Mouse (Mus musculus) heart, adult 11 months (tissue): Measurements from ENCODE around the gene S1pr1.
A peak's percentile ranks its signal among the peaks of the same experiment; 100 is the strongest.

Experiments used
- DNase-seq: peaks from one replicate; pipeline ENCODE4 v3.0.0; 2022

S1pr1 gene

DNA sequence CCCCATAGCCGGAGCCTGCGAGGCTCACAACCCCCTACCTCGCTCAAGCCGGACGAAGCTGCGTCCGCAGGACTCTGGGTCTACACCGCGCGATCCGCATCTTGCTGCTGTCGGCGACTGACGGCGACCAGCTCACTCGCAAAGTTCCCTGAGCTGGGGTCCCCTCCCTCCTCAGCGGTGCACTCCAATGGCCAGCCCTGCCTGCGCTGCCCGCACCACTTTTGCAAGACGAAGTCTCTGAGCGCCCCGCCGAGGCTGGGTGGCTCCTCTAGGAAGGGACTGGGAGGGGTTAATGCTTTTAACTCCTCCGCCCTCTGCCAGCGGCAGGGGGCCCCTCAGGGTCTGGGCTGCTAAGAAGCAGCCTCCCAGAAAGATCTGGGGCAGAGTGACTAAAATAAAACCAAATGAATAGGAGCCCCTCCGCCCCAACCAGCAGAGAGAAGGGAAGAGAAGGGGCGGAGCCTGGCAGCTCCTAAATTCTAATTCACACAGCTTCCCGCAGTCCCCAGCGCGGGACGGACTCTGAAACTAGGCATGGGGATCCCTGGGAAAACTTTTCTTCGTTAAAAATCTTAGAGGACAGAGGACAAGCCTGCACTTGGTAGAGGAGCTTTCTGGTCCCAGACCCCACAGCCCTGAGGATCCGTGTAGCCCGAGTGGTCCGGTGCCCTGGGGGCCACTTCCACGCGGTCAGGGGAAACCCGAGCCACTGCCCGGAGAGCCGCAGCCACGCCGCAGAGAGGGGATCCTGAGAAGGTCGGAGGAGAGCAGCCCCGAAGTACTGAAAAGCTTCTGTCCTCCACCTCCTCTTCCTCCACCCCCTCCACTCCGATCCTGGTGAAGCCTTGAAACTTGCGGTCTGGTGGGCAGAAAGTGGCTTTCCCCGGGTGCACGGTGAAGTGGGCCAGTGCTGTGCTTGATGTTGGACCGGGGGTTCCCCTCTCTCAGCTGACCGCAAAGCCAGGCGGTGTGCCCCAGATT is at the start of gene S1pr1:
Gene S1pr1, minus strand, starts transcription at position 402 of the 981 bp plus-strand sequence.
- peak; percentile 99 for DNase-seq

DNA sequence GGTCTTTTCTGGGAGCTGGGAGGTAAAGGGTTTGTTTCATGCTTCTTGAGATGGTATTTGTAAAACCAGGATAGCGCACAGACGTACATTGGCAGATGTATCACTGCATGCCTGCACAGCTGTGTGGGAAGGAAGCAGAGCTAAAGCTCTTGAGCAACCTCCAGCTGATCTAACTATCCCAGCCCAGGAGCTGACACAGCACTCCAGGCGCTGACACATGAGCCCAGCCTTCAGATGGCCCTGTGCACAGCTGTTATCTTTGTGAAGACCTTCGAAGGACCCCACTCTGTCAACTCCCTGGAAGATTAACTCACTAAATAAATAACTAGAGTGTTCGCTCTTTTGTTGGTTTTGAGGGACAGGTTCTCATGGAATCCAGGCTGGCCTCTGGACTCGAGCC is 48.4 kb upstream of the S1pr1 start:
- DNase-seq = peak; percentile 97

DNA sequence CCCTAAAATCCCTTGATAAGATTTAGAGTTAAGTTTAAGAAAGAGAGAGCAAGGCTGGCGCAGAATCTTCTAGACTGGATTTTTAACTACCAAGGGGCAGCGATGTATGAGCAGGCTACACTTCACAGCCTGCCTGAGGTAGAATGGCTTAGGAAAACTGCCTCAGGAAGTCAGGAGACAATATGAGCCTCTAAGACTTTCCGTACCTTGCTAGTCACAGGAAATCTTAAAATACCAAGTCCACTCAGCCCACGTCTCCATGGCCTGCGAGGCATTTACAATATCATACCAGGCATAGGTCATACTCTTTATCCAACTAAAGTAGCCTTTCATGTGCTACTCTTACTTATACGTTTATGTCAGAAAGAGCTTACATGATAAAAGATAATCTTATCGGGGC is 48.0 kb upstream of the S1pr1 start:
- DNase-seq = peak; percentile 92

DNA sequence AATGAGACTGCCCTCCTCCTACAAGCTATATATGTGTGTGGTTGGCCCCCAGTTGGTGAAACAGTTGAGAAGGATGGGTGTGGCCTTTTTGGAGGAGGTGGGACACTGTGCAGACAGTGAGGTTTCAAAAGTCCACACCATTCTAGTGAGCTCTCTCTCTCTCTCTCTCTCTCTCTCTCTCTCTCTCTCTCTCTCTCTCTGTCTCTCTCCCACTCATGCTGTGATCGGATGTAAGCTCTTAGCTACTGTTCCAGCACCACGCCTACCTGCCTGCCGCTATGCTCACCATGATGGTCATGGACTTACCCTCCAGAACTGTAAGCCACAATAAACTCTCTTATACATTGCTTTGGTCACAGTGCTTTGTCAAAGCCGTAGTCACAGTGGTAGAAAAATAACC is 44.8 kb upstream of the S1pr1 start:
- DNase-seq = peak; percentile 64

DNA sequence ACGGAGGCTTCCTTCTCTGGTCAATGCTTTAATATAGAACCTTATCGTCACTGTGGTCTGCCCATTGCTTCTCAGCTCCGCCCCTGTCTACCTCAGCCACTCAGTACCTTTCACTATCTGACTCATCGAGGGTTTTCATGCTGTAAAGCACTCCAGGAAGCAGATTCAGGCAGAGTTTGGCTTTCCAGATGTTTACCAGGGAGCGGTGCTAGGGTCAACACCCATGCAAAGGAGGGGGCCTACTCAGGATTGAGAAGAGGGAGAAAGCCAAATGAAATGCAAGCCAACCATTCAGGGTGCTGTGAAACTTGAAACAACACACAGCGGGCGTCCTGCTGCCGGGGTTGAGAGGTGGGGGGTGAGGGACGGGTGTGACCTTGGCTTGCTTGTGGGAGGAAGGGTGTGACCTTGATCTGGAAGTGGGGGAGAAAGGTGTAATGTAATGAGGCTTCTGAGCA is 43.6 kb upstream of the S1pr1 start:
- peak; percentile 98 for DNase-seq

- DNase-seq = peak; percentile 63
Measured at GRCm38 (mm10) chr3:115754466-115754865, 39.6 kb upstream of the S1pr1 start.

GRCm38 (mm10) chr3:115750369-115750768 is 35.5 kb upstream of the S1pr1 start:
- no peak for DNase-seq

GRCm38 (mm10) chr3:115748289-115748989 is 33.6 kb upstream of the S1pr1 start:
- DNase-seq = no peak

DNA sequence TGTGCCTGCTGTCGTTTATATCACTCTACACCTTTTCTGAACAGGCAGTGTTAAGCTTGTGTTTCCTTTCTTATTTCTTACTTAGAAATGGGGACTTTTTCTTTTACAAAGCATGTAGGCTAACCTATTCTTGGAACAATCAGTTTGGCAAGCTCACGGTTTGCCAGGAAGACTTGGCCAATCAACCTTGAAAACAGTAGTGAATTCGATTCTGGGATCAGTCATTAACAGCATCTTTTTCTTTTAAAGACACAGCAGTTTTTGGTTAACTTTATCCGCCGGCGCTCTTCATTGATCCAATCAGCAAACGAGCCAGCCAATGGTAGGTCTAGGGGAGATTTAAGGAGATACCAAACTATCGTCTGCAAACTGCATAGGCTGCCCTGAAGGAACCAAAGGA is 31.6 kb upstream of the S1pr1 start:
- no peak for DNase-seq

DNA sequence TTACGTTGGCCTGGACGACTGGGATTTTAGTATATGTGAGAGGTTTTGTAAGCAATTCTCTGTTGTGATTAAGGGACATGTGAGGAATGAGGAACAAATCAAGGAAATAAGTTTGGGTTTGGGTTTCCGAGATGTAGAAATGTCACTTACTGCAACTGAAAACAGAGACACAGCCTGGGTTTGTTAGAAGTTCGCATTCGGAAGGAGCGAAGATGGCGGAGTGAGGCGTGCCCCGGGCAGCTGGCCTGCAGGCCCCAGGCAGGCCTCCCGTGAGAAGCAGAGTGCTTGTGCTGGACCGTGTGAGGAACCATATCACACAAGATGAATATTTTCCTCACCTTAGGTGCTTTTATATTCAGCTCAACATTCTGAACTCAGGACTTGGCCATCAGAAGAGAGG is 30.2 kb upstream of the S1pr1 start:
- no peak for DNase-seq

DNA sequence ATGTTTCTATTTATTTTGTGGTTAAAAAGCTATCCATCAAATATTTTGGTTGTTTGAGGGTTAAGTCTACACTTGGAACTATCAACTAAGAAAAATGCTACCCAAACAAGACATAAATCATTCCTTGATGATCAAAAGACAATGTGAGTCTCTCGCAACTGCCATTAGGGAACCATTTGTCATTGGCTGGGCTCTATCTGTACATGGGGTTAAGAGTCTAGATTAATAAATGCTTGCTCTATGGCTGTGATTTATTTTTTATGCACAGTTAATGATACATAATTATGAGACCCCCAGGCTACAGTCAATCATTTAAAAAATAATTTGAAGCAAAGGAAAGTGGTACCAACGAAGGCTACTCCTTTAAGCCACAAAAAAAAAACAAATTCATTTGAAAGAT is 23.7 kb upstream of the S1pr1 start:
- no peak for DNase-seq

DNA sequence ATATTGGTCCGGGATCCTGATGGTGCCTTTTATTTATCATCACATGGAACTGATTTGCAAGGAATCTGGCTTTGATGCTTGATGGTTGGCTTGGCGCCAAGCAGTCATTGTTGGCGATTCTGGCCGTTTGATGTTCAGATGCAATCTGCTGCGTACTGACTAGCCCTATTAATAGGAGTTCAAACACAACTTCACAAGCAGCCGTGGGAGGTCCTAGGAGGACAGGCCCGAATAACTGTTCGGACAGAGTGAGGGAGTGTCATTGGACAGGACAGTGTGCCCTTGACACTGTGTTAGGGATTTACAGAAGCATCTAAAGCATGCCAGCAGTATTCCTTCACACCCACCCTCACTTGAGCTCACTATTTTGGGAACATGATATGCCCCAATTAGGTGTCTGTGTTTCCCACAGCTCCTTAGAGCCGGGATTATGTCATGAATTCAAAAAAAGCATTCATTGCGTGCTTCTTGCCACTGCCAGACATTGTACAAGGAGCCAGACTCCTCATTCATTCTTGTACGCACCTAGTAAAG is 23.0 kb upstream of the S1pr1 start:
- peak; percentile 88 for DNase-seq

- no peak for DNase-seq
Measured at GRCm38 (mm10) chr3:115735540-115735939, 20.7 kb upstream of the S1pr1 start.

DNA sequence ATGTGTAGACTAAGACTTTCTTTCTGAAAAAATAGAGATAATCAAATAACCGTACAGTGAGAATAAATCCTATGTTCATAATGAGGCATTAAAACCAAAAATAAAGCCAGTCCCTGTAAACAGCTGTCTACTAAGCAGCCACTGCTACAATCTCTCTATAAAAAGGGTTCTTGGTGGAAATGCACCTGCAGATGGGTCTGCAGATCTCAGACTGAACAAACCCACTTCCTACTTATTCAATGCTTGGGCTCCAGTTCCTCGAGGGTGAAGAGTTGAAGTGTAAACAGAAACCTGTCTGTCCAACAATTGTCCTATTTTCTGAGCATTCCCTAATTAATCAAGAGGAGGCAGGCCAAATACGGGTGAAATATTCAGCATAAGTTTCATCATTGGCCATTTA is 20.0 kb upstream of the S1pr1 start:
- no peak for DNase-seq

GRCm38 (mm10) chr3:115730336-115730735 is 15.5 kb upstream of the S1pr1 start:
- DNase-seq = peak; percentile 74

DNA sequence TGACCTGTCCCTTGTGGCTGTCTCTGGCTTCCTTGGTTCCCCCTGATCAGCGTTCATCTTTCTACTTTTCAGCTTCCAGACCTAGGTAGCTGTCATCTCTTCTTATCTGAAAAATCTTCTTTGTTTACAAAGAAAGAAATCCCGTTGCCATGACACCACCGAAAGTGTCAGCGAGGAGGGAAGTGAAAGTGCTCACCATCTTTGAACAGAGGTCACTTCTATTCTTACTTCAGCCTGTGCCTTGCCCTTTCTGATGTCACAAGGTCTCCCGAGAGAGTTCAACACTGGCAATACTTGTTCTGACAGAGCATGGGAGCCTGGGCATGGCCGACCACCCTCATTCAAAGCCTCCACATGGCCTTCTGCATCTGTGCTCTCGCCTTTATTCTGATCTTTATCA is 14.3 kb upstream of the S1pr1 start:
- DNase-seq = peak; percentile 90

DNA sequence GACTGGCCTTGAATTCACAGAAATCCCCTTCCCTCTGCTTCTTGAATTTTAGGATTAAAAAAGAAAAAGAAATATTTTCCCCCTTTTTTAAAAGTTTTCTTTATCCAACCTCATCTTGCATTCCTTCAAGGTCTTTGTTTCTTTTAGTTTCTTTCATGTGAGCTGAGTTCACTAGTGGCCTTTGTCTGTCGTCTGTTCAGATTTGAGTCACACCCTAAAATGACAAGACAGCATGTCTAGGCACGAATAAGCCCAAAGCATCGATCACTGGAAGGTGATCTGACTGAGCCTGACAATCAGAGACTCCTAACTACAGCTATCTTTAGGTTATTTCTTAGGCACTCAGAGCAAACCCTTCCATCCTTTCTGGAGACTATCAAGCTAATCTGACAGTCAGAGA is 13.3 kb upstream of the S1pr1 start:
- DNase-seq = peak; percentile 14

DNA sequence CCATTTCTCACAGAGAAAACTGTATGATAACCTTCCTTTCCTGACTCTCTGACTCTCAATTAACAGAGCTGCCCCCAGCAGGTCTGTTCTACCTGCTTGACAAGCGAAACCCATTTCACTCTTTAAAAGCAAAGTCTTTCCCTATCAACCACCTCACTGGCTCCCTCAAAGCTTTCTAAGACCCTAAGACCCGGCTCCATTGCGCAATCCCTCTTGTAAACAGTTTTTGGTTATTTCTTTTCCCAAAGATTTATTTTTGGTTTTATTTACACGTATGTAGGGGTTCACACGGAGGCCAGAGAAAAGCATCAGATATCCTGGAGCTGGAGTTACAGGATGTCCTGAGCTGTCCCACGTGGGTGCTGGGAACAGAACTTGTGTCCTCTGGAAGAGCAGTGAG is 4.0 kb upstream of the S1pr1 start:
- peak; percentile 37 for DNase-seq

GRCm38 (mm10) chr3:115715900-115716515 is 1.1 kb upstream of the S1pr1 start:
- DNase-seq = peak; percentile 91

- DNase-seq = peak; percentile 82
Measured at GRCm38 (mm10) chr3:115714049-115714435, 830 bp downstream of the S1pr1 start.

DNA sequence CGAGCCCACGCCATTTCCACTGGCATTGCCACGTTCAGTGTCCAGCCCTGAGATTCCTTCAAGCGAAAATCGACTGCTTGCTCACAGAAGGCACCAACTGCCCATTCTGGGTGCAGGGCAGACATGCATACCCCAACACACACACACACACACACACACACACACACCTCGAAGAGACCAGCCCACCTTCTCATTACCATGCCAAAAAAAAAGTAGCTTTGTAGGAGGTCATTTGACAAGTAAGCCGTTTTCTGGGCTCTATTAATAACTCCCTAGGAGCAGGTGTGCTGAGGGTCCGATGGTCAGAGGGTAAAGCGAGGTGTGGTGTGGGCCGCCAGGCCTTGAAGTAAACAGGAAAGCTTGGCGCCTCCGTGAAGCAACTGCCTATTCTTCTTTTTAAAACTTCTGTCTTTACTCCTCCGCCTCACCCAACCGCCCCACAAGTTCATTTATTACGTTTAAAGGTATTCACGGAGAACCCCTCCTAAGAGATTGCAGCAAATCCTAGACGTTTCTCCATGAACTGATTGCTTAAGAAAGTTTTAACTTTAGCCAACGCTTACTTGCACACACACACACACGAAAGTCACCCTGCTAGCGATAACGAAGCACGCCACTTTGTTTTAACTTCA is 1.3 kb downstream of the S1pr1 start:
- peak; percentile 90 for DNase-seq

DNA sequence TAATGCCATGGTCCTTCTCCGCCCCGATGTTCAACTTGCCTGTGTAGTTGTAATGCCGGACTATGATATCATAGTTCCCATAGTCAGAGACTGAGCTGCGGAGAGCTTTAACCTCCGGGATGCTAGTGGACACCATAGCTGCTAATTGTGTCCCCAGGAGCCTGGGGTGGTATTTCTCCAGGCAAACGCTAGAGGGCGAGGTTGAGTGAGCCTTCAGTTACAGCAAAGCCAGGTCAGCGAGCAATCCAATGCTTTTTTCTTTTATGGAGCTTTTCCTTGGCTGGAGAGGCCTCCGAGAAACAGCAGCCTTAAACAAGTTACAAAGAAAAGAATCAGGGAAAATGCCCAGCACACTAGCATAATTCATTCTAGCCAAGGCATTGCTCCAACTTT is 2.1 kb downstream of the S1pr1 start:
- DNase-seq = peak; percentile 98
